Comparison of ENCODE assay signal across 25 mouse cellular contexts in the genomic region with DNA sequence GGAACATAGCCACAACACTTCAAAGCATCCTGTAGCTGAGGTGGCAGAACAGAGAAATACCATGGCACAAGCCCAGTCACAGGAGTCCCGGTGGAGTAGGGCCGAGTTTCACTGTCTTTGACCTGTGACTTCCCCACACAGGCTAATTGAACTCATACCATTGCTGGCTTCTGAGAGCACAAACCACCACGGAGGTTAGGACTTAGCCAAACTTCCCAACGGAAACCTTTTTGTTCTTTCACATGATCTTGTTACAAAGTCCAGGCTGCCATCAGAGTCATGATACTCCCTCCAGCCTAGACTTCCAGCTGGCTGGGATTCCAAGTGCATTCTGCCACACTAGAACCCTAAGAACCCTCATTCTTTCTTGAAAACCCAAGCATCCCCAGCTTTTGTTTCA. TPM values are rescaled to one million over a fixed set of nuclear protein-coding genes. Genes with fewer than 3 reads are reported as not detected.
DNase-seq lines count a peak whose midpoint lies in the region; ATAC-seq and TF ChIP-seq lines count a peak whose summit lies in the region.
"Had no signal": no experiment of that assay in that cellular context is flagged by ENCODE, and none has a peak within 500 bp of the region (broad histone marks: within the 10 kb centered on the region; RNA-seq: fewer than 3 reads in every experiment).

No protein-coding gene starts in this region.

- H3K27me3 ChIP-seq in kidney, embryonic 14.5 days (ENCODE audit: control insufficient read depth, insufficient read depth, low read length), result no peaks in the 10 kb centered on the region
- no peaks in the 10 kb centered on the region for H3K27me3 ChIP-seq in liver, adult 2 months (ENCODE audit: control insufficient read depth, insufficient read depth, low read length)
- H3K27me3 ChIP-seq in liver, embryonic 11.5 days (replicated peaks; ENCODE audit: control insufficient read depth, insufficient read depth, low read length), result no peaks in the 10 kb centered on the region
- H3K27me3 ChIP-seq: embryonic facial prominence, embryonic 13.5 days; embryonic facial prominence, embryonic 15.5 days; forebrain, embryonic 12.5 days had no signal

- TF ChIP-seq CTCF in liver, adult 2 months (IDR thresholded peaks at IDR 0.05; ENCODE audit: low read depth, low read length), result no peak

- ATAC-seq in kidney, embryonic 14.5 days (ENCODE audit: low FRiP score, low TSS enrichment), result no peak
- ATAC-seq in liver, embryonic 11.5 days (replicated peaks; ENCODE audit: low FRiP score), result no peak
- ATAC-seq: forebrain, embryonic 14.5 days had no signal

- H3K4me1 ChIP-seq in kidney, embryonic 14.5 days (ENCODE audit: control insufficient read depth, insufficient read depth, low read length), result no peaks in the 10 kb centered on the region
- no peaks in the 10 kb centered on the region for H3K4me1 ChIP-seq in liver, adult 2 months (ENCODE audit: control insufficient read depth, insufficient read depth, low read length)
- H3K4me1 ChIP-seq in liver, embryonic 11.5 days (replicated peaks; ENCODE audit: control insufficient read depth, insufficient read depth, low read length), result no peaks in the 10 kb centered on the region
- H3K4me1 ChIP-seq: embryonic facial prominence, embryonic 13.5 days; embryonic facial prominence, embryonic 15.5 days; forebrain, embryonic 10.5 days; forebrain, embryonic 12.5 days had no signal

- WGBS in kidney, embryonic 14.5 days, result 77% methylated on average over 4 of the region's 4 CpGs
- WGBS in liver, adult 2 months, result 36% methylated on average over 4 of the region's 4 CpGs
- WGBS in liver, embryonic 11.5 days, result 82% methylated on average over 4 of the region's 4 CpGs

- H3K4me3 ChIP-seq in kidney, embryonic 14.5 days (ENCODE audit: low read length), result no peak overlapping the region
- no peak overlapping the region for H3K4me3 ChIP-seq in liver, adult 2 months (ENCODE audit: insufficient read depth, low read depth, low read length)
- no peak overlapping the region for H3K4me3 ChIP-seq in liver, embryonic 11.5 days (ENCODE audit: low read depth, low read length)
- H3K4me3 ChIP-seq: embryonic facial prominence, embryonic 13.5 days; embryonic facial prominence, embryonic 15.5 days; erythroblast, embryonic 14.5 days; forebrain, embryonic 10.5 days; forebrain, embryonic 12.5 days had no signal

- DNase-seq in kidney, adult 11 months, result peak; percentile 45
- DNase-seq in kidney, postnatal 4 days, result no peak
- DNase-seq in kidney, adult 8-10 months, result peak; percentile 20 to 49
- DNase-seq in kidney, postnatal 10 days, result no peak
- peak; percentile 10 to 45 for DNase-seq in kidney, postnatal 25 days
- peak; percentile 58 for DNase-seq in liver, adult 2 months (ENCODE audit: extremely low read depth, low read depth, low spot score)
- no peak for DNase-seq in liver, embryonic 11.5 days (ENCODE audit: low spot score)
- DNase-seq: adrenal gland, adult 2 months; adrenal gland, postnatal 10 days; adrenal gland, postnatal 25 days; cerebellum, adult 11 months; cerebellum, adult 18-20 months; cerebellum, adult 8-10 months; cerebellum, adult 9-11 months; cerebellum, postnatal 14 days; cerebellum, postnatal 36 days; embryo, embryonic 11 days had no signal

- H3K36me3 ChIP-seq in kidney, embryonic 14.5 days (ENCODE audit: control insufficient read depth, insufficient read depth, low read length), result no peaks in the 10 kb centered on the region
- H3K36me3 ChIP-seq in liver, adult 2 months (ENCODE audit: control insufficient read depth, insufficient read depth, low read length), result no peaks in the 10 kb centered on the region
- no peaks in the 10 kb centered on the region for H3K36me3 ChIP-seq in liver, embryonic 11.5 days (ENCODE audit: control insufficient read depth, insufficient read depth, low read length)
- H3K36me3 ChIP-seq: embryonic facial prominence, embryonic 13.5 days; embryonic facial prominence, embryonic 15.5 days; forebrain, embryonic 10.5 days; forebrain, embryonic 12.5 days had no signal

- no peaks in the 10 kb centered on the region for H3K79me2 ChIP-seq in liver, adult 2 months (ENCODE audit: control insufficient read depth, insufficient read depth, low read length)

- TF ChIP-seq POLR2A in liver, adult 2 months (IDR thresholded peaks at IDR 0.05; ENCODE audit: extremely low read depth, insufficient read depth, low read length), result no peak

- H3K27ac ChIP-seq in kidney, embryonic 14.5 days (ENCODE audit: low read depth, low read length), result no peak overlapping the region
- H3K27ac ChIP-seq in liver, adult 2 months (replicated peaks; ENCODE audit: insufficient read depth, low read depth, low read length), result no peak overlapping the region
- H3K27ac ChIP-seq in liver, embryonic 11.5 days (ENCODE audit: low read depth, low read length), result no peak overlapping the region
- H3K27ac ChIP-seq: embryonic facial prominence, embryonic 13.5 days; embryonic facial prominence, embryonic 15.5 days; forebrain, embryonic 10.5 days; forebrain, embryonic 12.5 days had no signal

- no peaks in the 10 kb centered on the region for H3K9me3 ChIP-seq in kidney, embryonic 14.5 days (ENCODE audit: control insufficient read depth, low read length)
- H3K9me3 ChIP-seq in liver, embryonic 11.5 days (ENCODE audit: control insufficient read depth, low read length), result no peaks in the 10 kb centered on the region
- H3K9me3 ChIP-seq: embryonic facial prominence, embryonic 13.5 days; embryonic facial prominence, embryonic 15.5 days; forebrain, embryonic 10.5 days; forebrain, embryonic 12.5 days had no signal

- H3K9ac ChIP-seq in kidney, embryonic 14.5 days (ENCODE audit: low read depth, low read length), result no peak overlapping the region
- no peak overlapping the region for H3K9ac ChIP-seq in liver, adult 2 months (ENCODE audit: low read depth, low read length)
- H3K9ac ChIP-seq in liver, embryonic 11.5 days (ENCODE audit: low read depth, low read length), result no peak overlapping the region
- H3K9ac ChIP-seq: embryonic facial prominence, embryonic 13.5 days; embryonic facial prominence, embryonic 15.5 days; forebrain, embryonic 12.5 days had no signal

- no peak overlapping the region for H3K4me2 ChIP-seq in kidney, embryonic 14.5 days (replicated peaks; ENCODE audit: low read depth, low read length)
- no peak overlapping the region for H3K4me2 ChIP-seq in liver, embryonic 11.5 days
- H3K4me2 ChIP-seq: embryonic facial prominence, embryonic 13.5 days; embryonic facial prominence, embryonic 15.5 days; forebrain, embryonic 12.5 days had no signal

RNA-seq across cellular contexts. Expression of a gene that starts 17.8 kb away (rescaled TPM):
- polyA plus RNA-seq in kidney, embryonic 14.5 days (2014; fragmentation: Nextera tagmentation; extraction: Ambion mirVana), result 838 and 851 TPM in 2 replicates
- 748 and 759 TPM in 2 replicates for total RNA-seq in liver, adult 2 months (2014; rRNA removed)
- 693 and 735 TPM in 2 replicates for polyA plus RNA-seq in liver, adult 2 months (2012; rRNA removed)
- 942 and 1,011 TPM in 2 replicates for polyA plus RNA-seq in liver, embryonic 11.5 days (2014; fragmentation: Nextera tagmentation; extraction: Ambion mirVana)

RNA-seq across cellular contexts. Expression of a gene that starts 34.2 kb away (rescaled TPM):
- polyA plus RNA-seq in kidney, embryonic 14.5 days (2014; fragmentation: Nextera tagmentation; extraction: Ambion mirVana), result 2.2 and 3.4 TPM in 2 replicates
- 0.18 and 0.20 TPM in 2 replicates for total RNA-seq in liver, adult 2 months (2014; rRNA removed)
- 0.09 and 0.24 TPM in 2 replicates for polyA plus RNA-seq in liver, adult 2 months (2012; rRNA removed)
- polyA plus RNA-seq in liver, embryonic 11.5 days (2014; fragmentation: Nextera tagmentation; extraction: Ambion mirVana), result 1.7 and 2.0 TPM in 2 replicates
- total RNA-seq: common myeloid progenitor, adult 5-6 weeks had no signal
- polyA plus RNA-seq: erythroblast, embryonic 14.5 days had no signal

Comparison
In these comparisons a context has a peak if more than half of its experiments do, and no peak if none do; other contexts are left out.
1. DNase-seq: peak in kidney, adult 11 months (single experiment), kidney, adult 8-10 months (2 of 2), kidney, postnatal 25 days (2 of 2) and liver, adult 2 months (single experiment); none in kidney, postnatal 4 days (0 of 2), kidney, postnatal 10 days (single experiment) and liver, embryonic 11.5 days (single experiment).